Comparison of ENCODE assay signal across 21 mouse cellular contexts in genomic region chr1:132346951-132347350, GRCm38 (mm10). TPM values are rescaled to one million over a fixed set of nuclear protein-coding genes. Genes with fewer than 3 reads are reported as not detected.
DNase-seq lines count a peak whose midpoint lies in the region; ATAC-seq and TF ChIP-seq lines count a peak whose summit lies in the region.
"Had no signal": no experiment of that assay in that cellular context is flagged by ENCODE, and none has a peak within 500 bp of the region (broad histone marks: within the 10 kb centered on the region; RNA-seq: fewer than 3 reads in every experiment).

No protein-coding gene starts in this region.

- H3K27me3 ChIP-seq in heart, embryonic 15.5 days = no peaks in the 10 kb centered on the region
- H3K27me3 ChIP-seq in heart, embryonic 11.5 days (ENCODE audit: control insufficient read depth, insufficient read depth, low read length) = no peaks in the 10 kb centered on the region
- H3K27me3 ChIP-seq in kidney, postnatal 0 days (ENCODE audit: insufficient read depth, low read length) = no peaks in the 10 kb centered on the region
- H3K27me3 ChIP-seq in liver, postnatal 0 days (ENCODE audit: insufficient read depth, low read length) = no peaks in the 10 kb centered on the region
- H3K27me3 ChIP-seq: forebrain, embryonic 15.5 days; limb, embryonic 13.5 days; lung, embryonic 15.5 days had no signal

- ATAC-seq in heart, embryonic 15.5 days (replicated peaks; ENCODE audit: insufficient number of reproducible peaks, insufficient read depth, low FRiP score, low read depth) = no peak
- ATAC-seq in heart, embryonic 11.5 days (replicated peaks; ENCODE audit: insufficient number of reproducible peaks, low FRiP score, low TSS enrichment) = no peak
- no peak for ATAC-seq in kidney, postnatal 0 days (replicated peaks; ENCODE audit: low FRiP score, low read depth)
- ATAC-seq in liver, postnatal 0 days = no peak
- ATAC-seq in megakaryocyte-erythroid progenitor cell, adult 5-6 weeks (replicated peaks; ENCODE audit: low FRiP score, low TSS enrichment, poor library complexity, severe bottlenecking) = no peak
- ATAC-seq: CD4-positive, CD25-positive, alpha-beta regulatory T cell, adult 4 months; forebrain, embryonic 15.5 days had no signal

- peaks cover 15% of the 10 kb centered on the region; the same call in 1 of the 2 replicates for H3K4me1 ChIP-seq in heart, embryonic 15.5 days (replicated peaks)
- peaks cover 12% of the 10 kb centered on the region for H3K4me1 ChIP-seq in heart, embryonic 11.5 days (ENCODE audit: control insufficient read depth, insufficient read depth, low read length)
- H3K4me1 ChIP-seq in kidney, postnatal 0 days (replicated peaks; ENCODE audit: insufficient read depth, low read length) = 0 out of 2 replicates have a peak, but pooled peaks cover 11% of the 10 kb centered on the region
- H3K4me1 ChIP-seq in embryonic fibroblast, embryonic 13.5 days (ENCODE audit: control insufficient read depth, insufficient read depth, low read length) = peaks cover 10% of the 10 kb centered on the region; the same call in 1 of the 2 replicates
- H3K4me1 ChIP-seq in liver, postnatal 0 days (ENCODE audit: insufficient read depth) = peaks cover 9% of the 10 kb centered on the region
- H3K4me1 ChIP-seq: forebrain, embryonic 15.5 days; limb, embryonic 13.5 days had no signal

- no peak for TF ChIP-seq CTCF in kidney, postnatal 0 days (IDR thresholded peaks at IDR 0.05; ENCODE audit: low read depth)
- TF ChIP-seq CTCF in embryonic fibroblast, embryonic 13.5 days (IDR thresholded peaks at IDR 0.05; ENCODE audit: borderline replicate concordance, insufficient read depth, low read length) = no peak
- no peak for TF ChIP-seq CTCF in liver, postnatal 0 days (IDR thresholded peaks at IDR 0.05; ENCODE audit: low read depth)

- no peak overlapping the region for H3K9ac ChIP-seq in heart, embryonic 15.5 days
- no peak overlapping the region for H3K9ac ChIP-seq in heart, embryonic 11.5 days (ENCODE audit: low read depth, low read length)
- no peak overlapping the region for H3K9ac ChIP-seq in kidney, postnatal 0 days (ENCODE audit: low read depth, low read length)
- no peak overlapping the region for H3K9ac ChIP-seq in liver, postnatal 0 days (replicated peaks)
- H3K9ac ChIP-seq: forebrain, embryonic 15.5 days; hindbrain, embryonic 14.5 days; limb, embryonic 13.5 days; lung, embryonic 15.5 days had no signal

- no peak for TF ChIP-seq EP300 in liver, postnatal 0 days (IDR thresholded peaks at IDR 0.05; ENCODE audit: low read depth)

- no peak for DNase-seq in kidney, postnatal 0 days (ENCODE audit: low spot score)
- no peak for DNase-seq in kidney, postnatal 4 days
- no peak for DNase-seq in liver, postnatal 0 days
- no peak for DNase-seq in cerebellum, adult 18-20 months
- DNase-seq: cerebellum, adult 11 months; cerebellum, postnatal 36 days; kidney, adult 8-10 months; midbrain, embryonic 14.5 days; retina, postnatal 1 day; right cerebral cortex, postnatal 4 days; thymus, adult 18-20 months had no signal

- no peak overlapping the region for H3K4me3 ChIP-seq in heart, embryonic 15.5 days
- H3K4me3 ChIP-seq in heart, embryonic 11.5 days (ENCODE audit: low read depth, low read length) = no peak overlapping the region
- no peak overlapping the region for H3K4me3 ChIP-seq in kidney, postnatal 0 days (replicated peaks; ENCODE audit: low read depth, low read length)
- H3K4me3 ChIP-seq in embryonic fibroblast, embryonic 13.5 days (ENCODE audit: insufficient read depth, low read length) = no peak overlapping the region
- no peak overlapping the region for H3K4me3 ChIP-seq in liver, postnatal 0 days (ENCODE audit: low read depth, low read length)
- H3K4me3 ChIP-seq: forebrain, embryonic 15.5 days; limb, embryonic 13.5 days; lung, embryonic 15.5 days had no signal

- no peak for TF ChIP-seq POLR2A in embryonic fibroblast, embryonic 13.5 days (IDR thresholded peaks at IDR 0.05; ENCODE audit: low read depth, low read length)

- H3K27ac ChIP-seq in heart, embryonic 15.5 days = peak overlapping the region; percentile 61
- no peak overlapping the region for H3K27ac ChIP-seq in heart, embryonic 11.5 days (ENCODE audit: low read depth, low read length)
- H3K27ac ChIP-seq in kidney, postnatal 0 days = peak overlapping the region; percentile 67; the same call in 1 of the 2 replicates
- H3K27ac ChIP-seq in embryonic fibroblast, embryonic 13.5 days (ENCODE audit: insufficient read depth, low read length) = peak overlapping the region; percentile 93
- H3K27ac ChIP-seq in liver, postnatal 0 days (ENCODE audit: low read depth) = peak overlapping the region; percentile 41; the same call in 1 of the 2 replicates
- H3K27ac ChIP-seq: forebrain, embryonic 15.5 days; hindbrain, embryonic 14.5 days; limb, embryonic 13.5 days; lung, embryonic 15.5 days had no signal

- H3K9me3 ChIP-seq in heart, embryonic 15.5 days (replicated peaks) = no peaks in the 10 kb centered on the region
- 0 out of 2 replicates have a peak, but pooled peaks cover 3% of the 10 kb centered on the region for H3K9me3 ChIP-seq in heart, embryonic 11.5 days (replicated peaks; ENCODE audit: control insufficient read depth, low read length)
- H3K9me3 ChIP-seq in kidney, postnatal 0 days (replicated peaks; ENCODE audit: low read length) = no peaks in the 10 kb centered on the region
- H3K9me3 ChIP-seq in liver, postnatal 0 days (ENCODE audit: low read length) = peaks cover 5% of the 10 kb centered on the region
- H3K9me3 ChIP-seq: forebrain, embryonic 15.5 days; lung, embryonic 15.5 days had no signal

- no peak overlapping the region for H3K4me2 ChIP-seq in heart, embryonic 15.5 days
- H3K4me2 ChIP-seq in heart, embryonic 11.5 days = no peak overlapping the region
- no peak overlapping the region for H3K4me2 ChIP-seq in kidney, postnatal 0 days (ENCODE audit: low read length)
- no peak overlapping the region for H3K4me2 ChIP-seq in liver, postnatal 0 days (ENCODE audit: low read depth, low read length)
- H3K4me2 ChIP-seq: forebrain, embryonic 15.5 days; hindbrain, embryonic 14.5 days; limb, embryonic 13.5 days; lung, embryonic 15.5 days had no signal

- H3K36me3 ChIP-seq in heart, embryonic 15.5 days = no peaks in the 10 kb centered on the region
- H3K36me3 ChIP-seq in heart, embryonic 11.5 days (ENCODE audit: control insufficient read depth, insufficient read depth, low read length) = no peaks in the 10 kb centered on the region
- H3K36me3 ChIP-seq in kidney, postnatal 0 days (ENCODE audit: insufficient read depth, low read length) = no peaks in the 10 kb centered on the region
- H3K36me3 ChIP-seq in liver, postnatal 0 days (replicated peaks; ENCODE audit: insufficient read depth, low read length) = no peaks in the 10 kb centered on the region
- H3K36me3 ChIP-seq: forebrain, embryonic 15.5 days; limb, embryonic 13.5 days; lung, embryonic 15.5 days had no signal

RNA-seq across cellular contexts. Expression of gene Nuak2, which starts 31.0 kb away (rescaled TPM):
- polyA plus RNA-seq in heart, embryonic 15.5 days (2015; fragmentation: Nextera tagmentation; extraction: Ambion mirVana) = 3.0 and 3.7 TPM in 2 replicates
- 2.6 and 3.6 TPM in 2 replicates for polyA plus RNA-seq in heart, embryonic 11.5 days (2014; fragmentation: Nextera tagmentation; extraction: Ambion mirVana)
- 8.7 and 9.6 TPM in 2 replicates for polyA plus RNA-seq in kidney, postnatal 0 days (2015; fragmentation: Nextera tagmentation; extraction: Ambion mirVana)
- 9.2 and 14.2 TPM in 2 replicates for polyA plus RNA-seq in embryonic fibroblast, embryonic 13.5 days (2011; ENCODE audit: insufficient read length, low read depth, missing spikeins)
- polyA plus RNA-seq in liver, postnatal 0 days (2015; fragmentation: Nextera tagmentation; extraction: Ambion mirVana) = 6.0 and 6.8 TPM in 2 replicates
- total RNA-seq in megakaryocyte-erythroid progenitor cell, adult 5-6 weeks (2014; fragmentation: Nextera tagmentation) = 3.7 and 4.9 TPM in 2 replicates
- 0.70 and 4.4 TPM in 2 replicates for total RNA-seq in megakaryocyte-erythroid progenitor cell, adult 5-6 weeks (2017)
- polyA plus RNA-seq: G1E had no signal

RNA-seq across cellular contexts. Expression of gene Tmcc2, which starts 44.1 kb away (rescaled TPM):
- polyA plus RNA-seq in heart, embryonic 15.5 days (2015; fragmentation: Nextera tagmentation; extraction: Ambion mirVana) = 12.9 and 18.8 TPM in 2 replicates
- polyA plus RNA-seq in heart, embryonic 11.5 days (2014; fragmentation: Nextera tagmentation; extraction: Ambion mirVana) = 10.4 and 14.6 TPM in 2 replicates
- polyA plus RNA-seq in kidney, postnatal 0 days (2015; fragmentation: Nextera tagmentation; extraction: Ambion mirVana) = 4.3 and 4.5 TPM in 2 replicates
- polyA plus RNA-seq in embryonic fibroblast, embryonic 13.5 days (2011; ENCODE audit: insufficient read length, low read depth, missing spikeins) = 11.6 and 12.6 TPM in 2 replicates
- 154 TPM in 2 replicates for polyA plus RNA-seq in liver, postnatal 0 days (2015; fragmentation: Nextera tagmentation; extraction: Ambion mirVana)
- 7.3 and 12.5 TPM in 2 replicates for total RNA-seq in megakaryocyte-erythroid progenitor cell, adult 5-6 weeks (2014; fragmentation: Nextera tagmentation)
- total RNA-seq in megakaryocyte-erythroid progenitor cell, adult 5-6 weeks (2017) = 3.2 and 4.8 TPM in 2 replicates

RNA-seq across cellular contexts. Expression of gene Klhdc8a, which starts 48.5 kb away (rescaled TPM):
- polyA plus RNA-seq in heart, embryonic 15.5 days (2015; fragmentation: Nextera tagmentation; extraction: Ambion mirVana) = 0.33 and 0.68 TPM in 2 replicates
- 0.45 and 0.56 TPM in 2 replicates for polyA plus RNA-seq in heart, embryonic 11.5 days (2014; fragmentation: Nextera tagmentation; extraction: Ambion mirVana)
- polyA plus RNA-seq in kidney, postnatal 0 days (2015; fragmentation: Nextera tagmentation; extraction: Ambion mirVana) = 4.1 and 5.0 TPM in 2 replicates
- 10.5 and 16.1 TPM in 2 replicates for polyA plus RNA-seq in embryonic fibroblast, embryonic 13.5 days (2011; ENCODE audit: insufficient read length, low read depth, missing spikeins)
- polyA plus RNA-seq in liver, postnatal 0 days (2015; fragmentation: Nextera tagmentation; extraction: Ambion mirVana) = 0.32 and 0.40 TPM in 2 replicates
- not detected in 2 replicates for total RNA-seq in megakaryocyte-erythroid progenitor cell, adult 5-6 weeks (2014; fragmentation: Nextera tagmentation)
- not detected in 2 replicates for total RNA-seq in megakaryocyte-erythroid progenitor cell, adult 5-6 weeks (2017)
- polyA plus RNA-seq: G1E had no signal
